Mouse (Mus musculus) stomach, postnatal 0 days (tissue): ENCODE results near the gene Arid5b. TPM values are rescaled to one million over a fixed set of nuclear protein-coding genes. Genes with fewer than 3 reads are reported as not detected.

Source experiments
- ATAC-seq: fragments of 200-750 bp; cut with Nextera tagmentation; 2 replicates; pipeline ENCODE4 v1.8.0; 2017; ENCODE audit not compliant: low FRiP score, low TSS enrichment
- DNase-seq: peaks from one replicate; pipeline ENCODE4 v3.0.0-alpha.2; 2016; ENCODE audit warnings: low spot score
- H3K27ac ChIP-seq: fragments of 300-500 bp; sonication (generic); replicated peaks from 2 replicates; pipeline ENCODE4 v1.5.1; 2014; ENCODE audit warnings: mild to moderate bottlenecking, control low read depth
- H3K27me3 ChIP-seq: fragments of 300-500 bp; sonication (generic); 2 replicates; pipeline ENCODE4 v1.6.1; 2014; ENCODE audit warnings: low read length; ENCODE audit not compliant: control insufficient read depth, insufficient read depth
- H3K36me3 ChIP-seq: fragments of 300-500 bp; sonication (generic); 2 replicates; pipeline ENCODE4 v1.6.1; 2014; ENCODE audit warnings: low read length, mixed read lengths; ENCODE audit not compliant: control insufficient read depth, insufficient read depth
- H3K4me1 ChIP-seq: fragments of 300-500 bp; sonication (generic); replicated peaks from 2 replicates; pipeline ENCODE4 v1.6.1; 2014; ENCODE audit warnings: antibody characterized with exemption; ENCODE audit not compliant: control insufficient read depth, insufficient read depth
- H3K4me2 ChIP-seq: fragments of 300-500 bp; sonication (generic); replicated peaks from 2 replicates; pipeline ENCODE4 v1.6.1; 2014; ENCODE audit warnings: low read depth, mild to moderate bottlenecking, control low read depth, moderate library complexity
- H3K4me3 ChIP-seq: fragments of 300-500 bp; sonication (generic); 2 replicates; pipeline ENCODE4 v1.5.1; 2014; ENCODE audit warnings: low read depth, low read length, control low read depth
- H3K9ac ChIP-seq: fragments of 300-500 bp; sonication (generic); 2 replicates; pipeline ENCODE4 v1.6.1; 2014; ENCODE audit warnings: mild to moderate bottlenecking, low read length, control low read depth, mixed read lengths
- H3K9me3 ChIP-seq: fragments of 300-500 bp; sonication (generic); 2 replicates; pipeline ENCODE4 v1.6.1; 2016; ENCODE audit warnings: low read length; ENCODE audit not compliant: control insufficient read depth
- CTCF ChIP-seq: IDR thresholded peaks from 2 replicates; pipeline ENCODE4 v1.5.1; 2016; ENCODE audit warnings: antibody characterized with exemption, low read depth, mild to moderate bottlenecking, moderate library complexity
- EP300 ChIP-seq: optimal IDR thresholded peaks from 2 replicates; pipeline ENCODE3; 2016; ENCODE audit warnings: antibody characterized with exemption
- WGBS: fragments of 180-500 bp; shearing (Covaris S2); extraction: QIAGEN DNeasy Blood & Tissue Kit; methylation state at CpG from one replicate; pipeline ENCODE4 v1.1.7; 2014; 5-methylcytosine and 5-hydroxymethylcytosine counted together
- polyA plus RNA-seq: library from polyadenylated mRNA; unstranded; fragments of >200 nt; fragmentation: Nextera tagmentation; extraction: Ambion mirVana; gene quantifications from 2 replicates; pipeline ENCODE4 v1.2.1, GENCODE M21; 2015

Arid5b gene
- polyA plus RNA-seq, 1 experiment from 2014 or later, result 18.3 TPM

DNA sequence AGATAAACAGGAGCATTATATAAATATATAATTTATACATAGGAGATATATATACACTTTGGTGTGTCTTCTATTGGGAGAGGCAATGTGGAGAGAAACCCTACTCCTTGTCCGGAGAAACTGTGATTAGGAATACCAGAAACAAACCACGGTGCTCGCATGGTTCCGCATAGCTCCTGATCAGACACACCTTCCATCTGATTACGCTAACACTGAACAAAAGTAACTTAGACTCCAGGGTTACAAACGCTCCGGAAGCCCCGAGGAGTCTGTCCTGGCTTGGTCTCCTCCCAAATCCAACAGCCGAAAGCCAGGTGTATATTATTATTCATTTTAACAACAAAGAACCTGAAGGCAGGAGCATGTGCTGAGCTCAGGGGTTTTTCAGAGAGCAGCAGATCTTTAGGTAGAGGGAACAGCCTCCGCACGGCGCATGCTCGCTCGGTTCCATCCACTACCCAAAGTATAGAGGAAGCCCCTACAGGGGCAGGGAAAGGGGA lies 41.5 kb downstream of the Arid5b start:
- Histone ChIP-seq H3K4me3 (no peak overlapping the region), H3K9me3 (no peaks in the 10 kb centered on the region), H3K27me3 (no peaks in the 10 kb centered on the region), H3K4me2 (0 out of 2 replicates have a peak overlapping the region, but pooled peaks have one; percentile 12), H3K9ac (peak overlapping the region; percentile 18; the same call in 1 of the 2 replicates), H3K27ac (peak overlapping the region; percentile 69), H3K36me3 (peaks cover 6% of the 10 kb centered on the region; the same call in 1 of the 2 replicates), H3K4me1 (peaks cover 8% of the 10 kb centered on the region; the same call in 1 of the 2 replicates)
- peak; percentile 73; the same call in 1 of the 2 replicates for ATAC-seq
- 52% methylated on average over 14 of the region's 14 CpGs for WGBS
- TF ChIP-seq EP300, result no peak
- no peak for TF ChIP-seq CTCF
- peak; percentile 37 for DNase-seq

DNA sequence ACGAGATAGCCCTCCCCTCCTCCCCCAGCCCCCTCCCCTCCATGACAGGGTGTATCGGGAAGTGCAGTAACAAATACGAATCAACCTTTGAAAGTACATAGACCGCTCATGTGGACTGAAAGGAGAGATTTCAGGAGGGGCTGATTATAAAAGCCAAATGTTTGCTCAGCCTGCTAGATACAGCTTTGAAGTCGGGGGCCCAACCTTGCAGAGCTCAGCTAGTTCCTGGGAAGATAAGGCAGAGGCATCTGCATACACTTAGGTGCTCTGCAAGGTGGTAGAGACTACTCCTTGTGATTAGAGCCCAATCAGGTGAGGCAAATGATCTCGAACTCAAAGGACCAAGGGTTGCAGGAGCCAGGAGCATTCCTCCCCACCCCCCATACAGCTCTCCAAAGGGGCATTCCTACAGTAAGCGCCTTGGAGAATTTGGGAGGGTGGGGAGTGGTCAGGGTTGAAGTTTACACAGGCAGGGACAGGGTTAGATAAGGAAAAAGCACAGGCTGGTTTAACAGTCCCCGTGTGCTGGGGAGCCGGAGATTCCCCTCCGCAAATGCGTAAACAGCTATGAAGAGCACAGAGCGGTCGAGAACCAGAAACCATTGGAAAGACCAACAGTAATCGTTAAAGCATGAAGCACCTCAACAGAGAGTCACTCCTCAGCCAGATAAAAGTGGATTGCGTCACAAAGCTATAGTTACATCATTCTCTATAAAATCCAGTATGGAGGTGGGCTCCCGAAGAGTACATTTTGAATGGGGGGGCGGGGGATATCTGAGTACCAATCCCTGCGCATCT lies 47.0 kb downstream of the Arid5b start:
- H3K4me2 ChIP-seq, result peak overlapping the region; percentile 31

DNA sequence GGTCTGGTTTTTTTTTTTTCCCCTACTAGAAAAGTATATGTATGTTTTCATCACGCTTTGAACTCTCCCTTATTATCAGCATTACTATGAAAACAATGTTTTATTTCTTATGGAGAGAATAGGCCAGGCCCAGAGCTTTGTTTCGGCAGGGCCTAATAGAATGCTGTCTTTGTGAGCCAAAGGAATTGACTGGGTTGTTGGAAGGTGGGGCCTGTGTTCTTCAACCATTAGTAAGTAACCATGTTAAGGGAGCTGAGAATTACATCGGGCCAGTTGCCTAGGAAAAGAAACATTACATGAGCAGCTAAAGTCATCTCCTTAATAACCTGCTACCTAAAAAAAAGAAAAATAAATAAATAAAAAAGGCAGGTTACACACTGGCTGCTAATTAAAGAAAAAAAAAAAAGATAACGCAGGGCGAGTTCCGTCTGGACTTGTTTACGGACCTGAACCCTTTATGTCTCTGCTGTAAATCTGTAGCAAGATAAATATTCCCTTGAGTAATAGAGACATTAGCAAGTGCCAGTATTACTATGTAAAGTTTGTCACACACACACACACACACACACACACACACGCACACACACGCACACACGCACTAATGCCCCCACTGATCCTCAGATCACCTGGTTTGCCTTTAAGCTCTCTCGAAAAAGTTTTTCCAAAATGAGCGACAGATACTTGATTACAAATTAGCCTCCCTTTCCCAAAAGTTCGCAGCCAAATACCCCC lies 47.7 kb downstream of the Arid5b start:
- Histone ChIP-seq H3K27me3 (no peaks in the 10 kb centered on the region), H3K4me1 (no peaks in the 10 kb centered on the region), H3K9me3 (no peaks in the 10 kb centered on the region), H3K4me3 (no peak overlapping the region), H3K27ac (peak overlapping the region; percentile 80), H3K4me2 (no peak overlapping the region), H3K36me3 (no peaks in the 10 kb centered on the region), H3K9ac (no peak overlapping the region)
- ATAC-seq (peak; percentile 73), DNase-seq (peak; percentile 41)
- WGBS, result 60% methylated on average over 13 of the region's 13 CpGs
- TF ChIP-seq CTCF (no peak), EP300 (no peak)

More for the DNA sequence above, 47.0 kb downstream of the Arid5b start:
- 40% methylated on average over 18 of the region's 18 CpGs for WGBS
- Histone ChIP-seq H3K36me3 (no peaks in the 10 kb centered on the region), H3K9ac (no peak overlapping the region), H3K4me1 (no peaks in the 10 kb centered on the region), H3K27ac (peak overlapping the region; percentile 80), H3K9me3 (no peaks in the 10 kb centered on the region), H3K27me3 (no peaks in the 10 kb centered on the region), H3K4me3 (no peak overlapping the region)
- TF ChIP-seq EP300 (no peak), CTCF (no peak)
- ATAC-seq, result peak; percentile 88
- DNase-seq, result peak; percentile 66

DNA sequence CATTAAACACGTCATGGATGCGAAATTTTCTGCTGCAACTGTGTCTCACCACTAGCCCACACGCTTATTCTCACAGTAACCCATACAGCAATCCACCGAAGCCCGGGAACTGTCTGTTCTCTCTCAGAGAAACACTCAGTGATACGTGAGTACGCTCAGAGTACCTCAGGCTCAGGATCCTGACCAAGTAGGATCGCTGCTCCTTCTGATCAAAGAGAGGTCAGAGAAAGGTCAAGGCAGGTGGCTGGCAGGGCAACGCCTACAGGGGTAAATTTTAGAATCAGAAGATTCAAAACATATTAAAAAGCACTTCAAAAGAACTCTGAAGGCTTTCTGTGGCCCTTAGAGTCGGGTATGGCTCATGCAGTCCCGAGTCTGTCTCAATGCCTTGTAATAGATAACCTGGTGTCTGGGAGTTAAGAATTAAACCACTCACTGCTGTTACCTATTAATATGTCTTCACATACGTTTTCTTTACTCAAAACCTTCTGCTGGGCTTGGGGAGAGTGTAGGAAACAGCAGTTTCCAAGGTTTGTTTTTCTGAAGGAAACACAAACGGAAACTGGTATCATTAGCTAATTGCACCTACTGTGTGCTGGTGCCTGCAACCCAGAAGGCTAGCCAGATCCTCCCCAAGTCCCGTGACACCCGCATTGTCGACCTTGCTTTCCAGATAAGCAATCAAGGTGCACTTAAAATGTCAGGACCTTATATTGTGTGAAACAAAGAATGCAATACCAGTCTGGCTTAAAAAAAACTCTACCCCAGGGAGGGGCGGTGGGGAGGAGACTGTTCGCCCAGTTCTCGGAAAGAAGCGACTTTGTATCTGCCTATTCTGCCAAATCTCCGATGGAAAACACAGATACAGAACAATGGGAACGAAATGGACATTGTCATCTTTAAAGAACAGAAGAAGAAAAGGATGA lies 48.6 kb downstream of the Arid5b start:
- WGBS, result 60% methylated on average over 22 of the region's 22 CpGs
- Histone ChIP-seq H3K9ac (no peak overlapping the region), H3K36me3 (no peaks in the 10 kb centered on the region), H3K27ac (peak overlapping the region; percentile 80), H3K4me1 (no peaks in the 10 kb centered on the region), H3K9me3 (no peaks in the 10 kb centered on the region), H3K27me3 (no peaks in the 10 kb centered on the region), H3K4me3 (no peak overlapping the region), H3K4me2 (no peak overlapping the region)
- TF ChIP-seq EP300, result no peak
- no peak for TF ChIP-seq CTCF
- DNase-seq, result no peak
- no peak for ATAC-seq

DNA sequence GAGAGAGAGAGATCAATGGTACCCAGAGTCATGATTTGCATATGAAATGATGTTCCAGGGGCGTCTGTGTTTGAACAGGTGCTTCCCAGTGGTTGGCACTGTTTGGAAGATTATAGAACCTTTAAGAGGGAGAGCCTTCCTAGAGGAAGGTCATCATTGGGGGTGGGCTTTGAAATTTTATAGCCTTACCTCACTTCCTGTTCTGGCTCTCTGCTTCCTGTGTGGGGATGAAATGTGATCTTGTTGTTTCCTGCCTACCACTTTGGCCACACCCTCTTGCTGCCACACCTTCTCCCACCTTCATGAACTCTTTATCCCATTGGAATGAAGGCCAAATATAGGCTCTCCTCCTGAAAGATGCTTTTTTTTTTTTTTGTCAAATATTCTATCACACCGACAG lies 55.9 kb downstream of the Arid5b start:
- H3K4me2 ChIP-seq, result no peak overlapping the region
- H3K27ac ChIP-seq, result no peak overlapping the region
- no peaks in the 10 kb centered on the region for H3K27me3 ChIP-seq
- no peak for TF ChIP-seq CTCF
- no peak for TF ChIP-seq EP300
- no peaks in the 10 kb centered on the region for H3K9me3 ChIP-seq
- H3K36me3 ChIP-seq, result no peaks in the 10 kb centered on the region
- no peak for ATAC-seq
- H3K9ac ChIP-seq, result no peak overlapping the region
- no peak overlapping the region for H3K4me3 ChIP-seq
- 82% methylated on average over 2 of the region's 2 CpGs for WGBS
- no peak for DNase-seq
- no peaks in the 10 kb centered on the region for H3K4me1 ChIP-seq
